Mouse (Mus musculus): ENCODE measurements at regions not wholly inside any gene's neighbourhood (a gene's known extent, or its start where the extent isn't known, plus 50 kb on each side); places are given as distances from the start of the nearest gene placed in this dataset.
A peak's percentile ranks its signal among the peaks of the same experiment; 100 is the strongest.
"Not testable (repeated sequence)": the region's sequence is repeated elsewhere in the genome, so short reads cannot be mapped to it uniquely, and the experiment has no call there.

- Histone ChIP-seq H3K4me2 (no peak overlapping the region), H3K4me1 (replicated peaks) (no peaks in the 10 kb centered on the region), H3K4me3 (replicated peaks) (no peak overlapping the region), H3K27me3 (no peaks in the 10 kb centered on the region), H3K36me3 (no peaks in the 10 kb centered on the region), H3K9ac (replicated peaks) (no peak overlapping the region), H3K9me3 (no peaks in the 10 kb centered on the region), H3K27ac (no peak overlapping the region)
- ATAC-seq (ENCODE audit: insufficient number of reproducible peaks, insufficient read depth, low FRiP score, low TSS enrichment, low read depth), result no peak
- 65% methylated on average over 1 of the region's 1 CpGs for WGBS
Measured at GRCm38 (mm10) chr13:80695549-80696150, 187.5 kb upstream of the Arrdc3 start.

GRCm38 (mm10) chr13:80709531-80710306 is 173.5 kb upstream of the Arrdc3 start:
- WGBS, result 40% methylated on average over 9 of the region's 9 CpGs

GRCm38 (mm10) chr13:80719313-80719712 is 163.9 kb upstream of the Arrdc3 start:
- Histone ChIP-seq H3K27ac (no peak overlapping the region), H3K4me2 (no peak overlapping the region), H3K4me1 (replicated peaks) (no peaks in the 10 kb centered on the region), H3K9ac (replicated peaks) (no peak overlapping the region), H3K27me3 (no peaks in the 10 kb centered on the region), H3K4me3 (replicated peaks) (no peak overlapping the region), H3K9me3 (no peaks in the 10 kb centered on the region), H3K36me3 (no peaks in the 10 kb centered on the region)
- WGBS, result 47% methylated on average over 3 of the region's 3 CpGs
- ATAC-seq (ENCODE audit: insufficient number of reproducible peaks, insufficient read depth, low FRiP score, low TSS enrichment, low read depth), result no peak

More at GRCm38 (mm10) chr13:80709531-80710306, 173.5 kb upstream of the Arrdc3 start:
- Histone ChIP-seq H3K27ac (0 out of 2 replicates have a peak overlapping the region, but pooled peaks have one; percentile 2), H3K9me3 (no peaks in the 10 kb centered on the region), H3K4me3 (replicated peaks) (no peak overlapping the region), H3K9ac (replicated peaks) (no peak overlapping the region), H3K4me2 (no peak overlapping the region), H3K36me3 (no peaks in the 10 kb centered on the region), H3K27me3 (0 out of 2 replicates have a peak, but pooled peaks cover 4% of the 10 kb centered on the region), H3K4me1 (replicated peaks) (peaks cover 5% of the 10 kb centered on the region)
- ATAC-seq (ENCODE audit: insufficient number of reproducible peaks, insufficient read depth, low FRiP score, low TSS enrichment, low read depth), result no peak

GRCm38 (mm10) chr13:80723215-80724006 is 159.8 kb upstream of the Arrdc3 start:
- WGBS, result 72% methylated on average over 4 of the region's 4 CpGs
- Histone ChIP-seq H3K27me3 (no peaks in the 10 kb centered on the region), H3K27ac (no peak overlapping the region), H3K4me3 (replicated peaks) (no peak overlapping the region), H3K9me3 (no peaks in the 10 kb centered on the region), H3K4me1 (replicated peaks) (no peaks in the 10 kb centered on the region), H3K9ac (replicated peaks) (no peak overlapping the region), H3K36me3 (no peaks in the 10 kb centered on the region), H3K4me2 (no peak overlapping the region)
- ATAC-seq (ENCODE audit: insufficient number of reproducible peaks, insufficient read depth, low FRiP score, low TSS enrichment, low read depth), result no peak

GRCm38 (mm10) chr13:80729202-80729601 is 154.0 kb upstream of the Arrdc3 start:
- no peaks in the 10 kb centered on the region for H3K27me3 ChIP-seq
- H3K27ac ChIP-seq, result no peak overlapping the region
- 54% methylated on average over 5 of the region's 5 CpGs for WGBS
- no peak for ATAC-seq (ENCODE audit: insufficient number of reproducible peaks, insufficient read depth, low FRiP score, low TSS enrichment, low read depth)
- no peaks in the 10 kb centered on the region for H3K9me3 ChIP-seq
- no peak overlapping the region for H3K9ac ChIP-seq (replicated peaks)
- H3K4me3 ChIP-seq (replicated peaks), result no peak overlapping the region
- H3K4me2 ChIP-seq, result no peak overlapping the region
- no peaks in the 10 kb centered on the region for H3K36me3 ChIP-seq
- no peaks in the 10 kb centered on the region for H3K4me1 ChIP-seq (replicated peaks)

GRCm38 (mm10) chr13:80745991-80746390 is 137.2 kb upstream of the Arrdc3 start:
- Histone ChIP-seq H3K9me3 (no peaks in the 10 kb centered on the region), H3K9ac (replicated peaks) (no peak overlapping the region), H3K36me3 (no peaks in the 10 kb centered on the region), H3K4me1 (replicated peaks) (peaks cover 16% of the 10 kb centered on the region), H3K4me3 (replicated peaks) (no peak overlapping the region), H3K27me3 (peaks cover 4% of the 10 kb centered on the region; the same call in 1 of the 2 replicates), H3K4me2 (no peak overlapping the region), H3K27ac (no peak overlapping the region)
- no peak for ATAC-seq (ENCODE audit: insufficient number of reproducible peaks, insufficient read depth, low FRiP score, low TSS enrichment, low read depth)
- 73% methylated on average over 2 of the region's 2 CpGs for WGBS

- not testable (repeated sequence) for H3K27ac ChIP-seq; H3K27me3 ChIP-seq; ATAC-seq (ENCODE audit: insufficient number of reproducible peaks, insufficient read depth, low FRiP score, low TSS enrichment, low read depth); H3K9ac ChIP-seq (replicated peaks); H3K4me3 ChIP-seq (replicated peaks); H3K36me3 ChIP-seq; H3K4me2 ChIP-seq; H3K9me3 ChIP-seq
- peaks cover 12% of the 10 kb centered on the region for H3K4me1 ChIP-seq (replicated peaks)
- 62% methylated on average over 6 of the region's 6 CpGs for WGBS
Measured at GRCm38 (mm10) chr13:80747022-80747421, 136.2 kb upstream of the Arrdc3 start.

Data from limb, embryonic 12.5 days (tissue).